Comparison of ENCODE assay signal across 40 mouse cellular contexts in the genomic region with DNA sequence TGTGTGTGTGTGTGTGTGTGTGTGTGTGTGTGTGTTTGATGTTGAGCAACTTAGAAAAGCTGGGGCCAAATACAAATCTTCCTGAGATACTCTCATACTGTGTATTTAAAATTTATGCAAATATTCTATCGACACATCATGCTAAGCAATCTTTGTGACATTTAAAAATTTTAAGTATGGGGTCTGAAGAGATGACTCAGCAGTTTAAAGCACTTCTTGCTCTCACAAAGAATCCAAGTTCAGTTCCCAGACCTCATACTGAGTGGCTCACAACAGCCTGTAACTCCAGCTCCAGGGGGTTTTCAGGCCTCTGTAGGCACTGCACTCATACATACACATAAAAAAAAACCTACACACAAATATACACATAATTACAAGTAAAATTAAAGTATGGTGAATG. TPM values are rescaled to one million over a fixed set of nuclear protein-coding genes. Genes with fewer than 3 reads are reported as not detected.
"Had no signal": no experiment of that assay in that cellular context is flagged by ENCODE, and none has a peak within 500 bp of the region (broad histone marks: within the 10 kb centered on the region; RNA-seq: fewer than 3 reads in every experiment).

No protein-coding gene starts in this region.

- H3K9me3 ChIP-seq: heart, embryonic 13.5 days; heart, embryonic 15.5 days; hindbrain, embryonic 10.5 days; hindbrain, embryonic 12.5 days; intestine, embryonic 15.5 days; limb, embryonic 13.5 days; limb, embryonic 15.5 days; liver, embryonic 12.5 days had no signal

- H3K36me3 ChIP-seq: heart, embryonic 13.5 days; heart, embryonic 15.5 days; hindbrain, embryonic 10.5 days; hindbrain, embryonic 12.5 days; intestine, embryonic 15.5 days; limb, embryonic 13.5 days; limb, embryonic 15.5 days; liver, embryonic 12.5 days had no signal

- H3K27ac ChIP-seq: gastrocnemius, adult 2 months; heart, adult 2 months; heart, embryonic 13.5 days; heart, embryonic 15.5 days; hindbrain, embryonic 10.5 days; hindbrain, embryonic 12.5 days; hindbrain, embryonic 14.5 days; intestine, embryonic 15.5 days; layer of hippocampus, adult 2 months; limb, embryonic 13.5 days; limb, embryonic 15.5 days; liver, embryonic 12.5 days; liver, embryonic 14.5 days had no signal

- DNase-seq: gastrocnemius, adult 2 months; gastrocnemius, postnatal 10 days; gastrocnemius, postnatal 25 days; heart, adult 2 months; heart, postnatal 4 days; kidney, adult 18-20 months; kidney, adult 8-10 months; kidney, postnatal 10 days; kidney, postnatal 25 days; kidney, postnatal 4 days; layer of hippocampus, postnatal 36 days; left cerebral cortex, postnatal 4 days had no signal

- H3K27me3 ChIP-seq: hindbrain, embryonic 12.5 days; intestine, embryonic 15.5 days; limb, embryonic 13.5 days; limb, embryonic 15.5 days; liver, embryonic 12.5 days had no signal

- H3K4me2 ChIP-seq: heart, embryonic 11.5 days; heart, embryonic 13.5 days; heart, embryonic 15.5 days; hindbrain, embryonic 12.5 days; hindbrain, embryonic 14.5 days; intestine, embryonic 15.5 days; limb, embryonic 13.5 days; limb, embryonic 15.5 days; liver, embryonic 12.5 days had no signal

- H3K4me1 ChIP-seq: heart, embryonic 13.5 days; heart, embryonic 15.5 days; hindbrain, embryonic 10.5 days; hindbrain, embryonic 12.5 days; intestine, embryonic 15.5 days; limb, embryonic 13.5 days; limb, embryonic 15.5 days; liver, embryonic 12.5 days had no signal

- ATAC-seq: hindbrain, embryonic 16.5 days; inflammation-experienced regulatory T-cells, adult 6 months; intestine, embryonic 15.5 days; intestine, postnatal 0 days; liver, embryonic 12.5 days had no signal

- H3K4me3 ChIP-seq: gastrocnemius, adult 2 months; heart, adult 2 months; heart, embryonic 13.5 days; heart, embryonic 15.5 days; hindbrain, embryonic 10.5 days; hindbrain, embryonic 12.5 days; intestine, embryonic 15.5 days; layer of hippocampus, adult 2 months; limb, embryonic 13.5 days; limb, embryonic 15.5 days; liver, embryonic 12.5 days had no signal

- H3K9ac ChIP-seq: heart, embryonic 13.5 days; heart, embryonic 15.5 days; hindbrain, embryonic 12.5 days; hindbrain, embryonic 14.5 days; intestine, embryonic 15.5 days; limb, embryonic 13.5 days; limb, embryonic 15.5 days; liver, embryonic 12.5 days; liver, embryonic 14.5 days had no signal

RNA-seq across cellular contexts. Expression of a gene that starts 4.8 kb away (rescaled TPM):
- total RNA-seq: gastrocnemius, adult 2 months; gastrocnemius, postnatal 10 days; gastrocnemius, postnatal 25 days; gastrocnemius, postnatal 4 days; granulocyte monocyte progenitor cell, adult 5-6 weeks; heart, adult 2 months; heart, postnatal 25 days; heart, postnatal 4 days; layer of hippocampus, adult 2 months; layer of hippocampus, postnatal 14 days; layer of hippocampus, postnatal 36 days; left cerebral cortex, postnatal 4 days; liver, adult 2 months had no signal
- polyA plus RNA-seq: heart, adult 2 months; heart, embryonic 11.5 days; heart, embryonic 13.5 days; heart, embryonic 15.5 days; heart, postnatal 0 days; hindbrain, embryonic 10.5 days; hindbrain, embryonic 12.5 days; hindbrain, embryonic 14.5 days; inflammation-experienced regulatory T-cells, adult 6 months; intestine, embryonic 15.5 days; intestine, postnatal 0 days; kidney, embryonic 14.5 days; limb, embryonic 11.5 days; limb, embryonic 13.5 days; limb, embryonic 15.5 days; liver, adult 2 months; liver, embryonic 12.5 days; liver, embryonic 14.5 days; liver, embryonic 16.5 days had no signal

RNA-seq across cellular contexts. Expression of a gene that starts 18.8 kb away (rescaled TPM):
- total RNA-seq: gastrocnemius, adult 2 months; gastrocnemius, postnatal 10 days; gastrocnemius, postnatal 25 days; gastrocnemius, postnatal 4 days; granulocyte monocyte progenitor cell, adult 5-6 weeks; heart, adult 2 months; heart, postnatal 25 days; heart, postnatal 4 days; layer of hippocampus, adult 2 months; layer of hippocampus, postnatal 14 days; layer of hippocampus, postnatal 36 days; left cerebral cortex, adult 18-20 months; left cerebral cortex, adult 8-10 months; left cerebral cortex, postnatal 10 days; left cerebral cortex, postnatal 25 days; left cerebral cortex, postnatal 4 days; liver, adult 2 months had no signal
- polyA plus RNA-seq: heart, adult 2 months; heart, embryonic 11.5 days; heart, embryonic 13.5 days; heart, embryonic 15.5 days; heart, postnatal 0 days; hindbrain, embryonic 10.5 days; hindbrain, embryonic 12.5 days; hindbrain, embryonic 14.5 days; hindbrain, embryonic 16.5 days; inflammation-experienced regulatory T-cells, adult 6 months; intestine, embryonic 15.5 days; intestine, postnatal 0 days; kidney, embryonic 14.5 days; limb, embryonic 11.5 days; limb, embryonic 13.5 days; limb, embryonic 15.5 days; liver, adult 2 months; liver, embryonic 12.5 days; liver, embryonic 14.5 days; liver, embryonic 16.5 days had no signal

RNA-seq across cellular contexts. Expression of a gene that starts 23.9 kb away (rescaled TPM):
- total RNA-seq: gastrocnemius, adult 2 months; gastrocnemius, postnatal 10 days; gastrocnemius, postnatal 25 days; gastrocnemius, postnatal 4 days; granulocyte monocyte progenitor cell, adult 5-6 weeks; heart, adult 2 months; heart, postnatal 25 days; heart, postnatal 4 days; layer of hippocampus, adult 2 months; layer of hippocampus, postnatal 14 days; layer of hippocampus, postnatal 36 days; left cerebral cortex, adult 18-20 months; left cerebral cortex, adult 8-10 months; left cerebral cortex, postnatal 10 days; left cerebral cortex, postnatal 25 days; left cerebral cortex, postnatal 4 days; liver, adult 2 months had no signal
- polyA plus RNA-seq: heart, adult 2 months; heart, embryonic 11.5 days; heart, embryonic 13.5 days; heart, embryonic 15.5 days; heart, postnatal 0 days; hindbrain, embryonic 10.5 days; hindbrain, embryonic 12.5 days; hindbrain, embryonic 14.5 days; hindbrain, embryonic 16.5 days; inflammation-experienced regulatory T-cells, adult 6 months; intestine, embryonic 15.5 days; intestine, postnatal 0 days; kidney, embryonic 14.5 days; limb, embryonic 11.5 days; limb, embryonic 13.5 days; limb, embryonic 15.5 days; liver, adult 2 months; liver, embryonic 12.5 days; liver, embryonic 14.5 days; liver, embryonic 16.5 days had no signal

RNA-seq across cellular contexts. Expression of a gene that starts 40.7 kb away (rescaled TPM):
- total RNA-seq: gastrocnemius, adult 2 months; gastrocnemius, postnatal 25 days; gastrocnemius, postnatal 4 days; heart, adult 2 months; heart, postnatal 25 days; heart, postnatal 4 days; layer of hippocampus, adult 2 months; layer of hippocampus, postnatal 36 days; left cerebral cortex, adult 18-20 months; liver, adult 2 months had no signal
- polyA plus RNA-seq: heart, adult 2 months; heart, embryonic 11.5 days; hindbrain, embryonic 10.5 days; hindbrain, embryonic 14.5 days; inflammation-experienced regulatory T-cells, adult 6 months; intestine, postnatal 0 days; liver, adult 2 months had no signal
